Mouse (Mus musculus) lung, postnatal 0 days (tissue): ENCODE results near the gene Cfd.

Experiments used
- CTCF ChIP-seq: IDR thresholded peaks from 2 replicates; pipeline ENCODE4 v1.5.1; 2016; ENCODE audit warnings: antibody characterized with exemption, mild to moderate bottlenecking
- EP300 ChIP-seq: IDR thresholded peaks from 2 replicates; pipeline ENCODE4 v1.6.1; 2016; ENCODE audit warnings: antibody characterized with exemption, mild to moderate bottlenecking, control low read depth

- TF ChIP-seq CTCF, result no peak
- no peak for TF ChIP-seq EP300
Measured at GRCm38 (mm10) chr10:79874290-79874862, 16.3 kb upstream of the Cfd start, which contains the start of the genes Prtn3 and Plppr3.
